Mouse (Mus musculus) thymus, adult 18-20 months (tissue): ENCODE data around the gene Cpz.

Source experiments
- DNase-seq, 2 experiments: peaks; one replicate each; pipeline ENCODE4 v3.0.0; 2022; ENCODE audit warnings: mixed read lengths in 2 of 2

The Cpz gene

DNA sequence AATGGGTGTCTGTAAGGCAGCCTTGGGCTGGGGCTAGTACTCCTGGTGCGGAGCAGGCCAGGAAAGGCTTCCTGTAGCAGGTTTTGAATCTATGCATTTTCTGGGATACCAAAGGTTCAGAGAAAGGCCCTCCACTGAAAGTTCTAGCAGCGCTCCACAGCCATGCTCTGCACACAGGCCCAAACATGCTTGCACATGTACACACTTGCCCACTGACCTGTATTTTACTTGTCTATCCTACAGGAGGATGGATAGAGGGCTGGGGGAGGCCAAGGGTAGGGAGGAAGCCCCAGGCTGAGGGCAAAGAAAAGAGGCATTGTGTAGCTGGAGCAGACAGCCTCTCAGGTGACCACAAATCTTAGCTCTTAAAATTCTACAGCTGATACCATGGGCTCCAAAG, 1.1 kb downstream of the Cpz start:
- no peak for DNase-seq

DNA sequence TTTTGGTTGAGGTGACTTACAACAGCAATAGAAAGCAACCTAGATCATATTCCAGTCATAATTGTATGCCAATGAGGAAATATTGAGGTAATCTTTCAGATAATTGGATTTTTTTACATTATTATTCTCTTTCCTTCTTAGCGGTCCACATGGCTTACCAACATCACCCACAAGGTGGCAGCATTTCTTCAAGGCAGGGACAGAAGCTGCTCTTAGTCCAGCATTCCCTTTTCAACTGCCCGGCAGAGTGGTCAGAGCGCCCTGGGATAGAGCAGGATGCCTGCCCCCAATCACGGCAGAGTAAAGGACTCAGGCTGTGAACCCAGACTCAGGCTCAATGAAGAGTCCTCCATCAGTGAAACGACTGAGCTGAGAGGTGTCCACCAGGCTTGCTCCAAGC, 1.8 kb downstream of the Cpz start:
- no peak for DNase-seq

DNA sequence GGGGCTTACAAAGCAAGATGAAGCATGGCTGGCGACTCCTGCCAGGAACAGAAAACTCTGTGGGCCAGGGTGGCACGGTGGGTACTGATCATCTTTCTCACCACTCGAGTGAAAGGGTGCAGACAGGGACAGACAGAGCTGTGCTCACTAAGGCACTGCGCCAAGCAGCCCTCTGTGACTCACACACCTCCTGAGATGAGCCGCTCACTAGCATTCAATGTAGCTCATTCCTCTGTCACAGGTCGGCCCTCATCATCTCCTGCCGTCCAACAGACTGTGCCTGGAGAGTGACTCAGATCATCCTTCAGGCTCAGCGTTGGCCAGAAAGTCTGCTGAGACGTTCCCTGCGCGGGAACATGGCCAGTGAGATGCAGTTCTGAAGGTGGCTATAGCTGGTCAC, 8.7 kb downstream of the Cpz start:
- no peak for DNase-seq

DNA sequence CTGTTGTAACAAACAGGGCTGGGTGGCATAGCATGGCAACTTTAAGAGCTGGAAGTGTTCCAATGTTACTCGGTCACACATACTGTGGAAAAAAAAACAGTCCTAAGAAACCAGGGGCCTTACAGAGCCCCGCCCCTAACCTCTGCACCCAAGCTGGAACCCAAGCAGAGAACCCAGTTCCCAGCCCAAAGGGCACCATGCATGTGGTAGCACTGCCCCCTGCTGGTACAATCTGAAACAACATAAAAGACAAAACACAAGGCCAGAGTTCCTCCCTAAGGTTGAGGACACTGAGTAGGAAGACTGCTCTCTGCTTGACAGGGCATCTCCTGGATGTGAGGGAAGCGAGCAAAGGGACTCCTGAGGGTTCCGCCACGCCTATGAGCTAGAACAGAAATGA, 14.9 kb downstream of the Cpz start:
- DNase-seq, result no peak

DNA sequence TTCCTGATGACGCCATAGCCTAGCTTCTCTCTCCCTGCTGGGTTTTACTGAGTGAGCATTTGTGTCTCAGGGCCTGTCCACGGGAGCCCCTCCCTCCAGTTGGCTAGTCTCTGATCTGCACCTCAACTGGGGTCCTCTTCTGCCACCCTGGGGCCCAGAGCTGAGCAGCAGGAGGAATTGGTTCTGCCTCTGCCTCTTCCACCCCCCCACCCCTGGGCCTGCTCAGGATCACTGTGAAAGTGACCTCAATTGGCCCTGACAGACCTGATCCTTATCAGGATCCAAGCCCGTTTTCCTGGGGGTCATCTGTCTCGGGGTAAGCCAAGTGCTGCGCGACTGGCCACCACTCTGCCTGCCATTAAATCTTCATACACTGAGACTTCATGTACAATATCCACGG, 20.5 kb downstream of the Cpz start:
- no peak for DNase-seq

DNA sequence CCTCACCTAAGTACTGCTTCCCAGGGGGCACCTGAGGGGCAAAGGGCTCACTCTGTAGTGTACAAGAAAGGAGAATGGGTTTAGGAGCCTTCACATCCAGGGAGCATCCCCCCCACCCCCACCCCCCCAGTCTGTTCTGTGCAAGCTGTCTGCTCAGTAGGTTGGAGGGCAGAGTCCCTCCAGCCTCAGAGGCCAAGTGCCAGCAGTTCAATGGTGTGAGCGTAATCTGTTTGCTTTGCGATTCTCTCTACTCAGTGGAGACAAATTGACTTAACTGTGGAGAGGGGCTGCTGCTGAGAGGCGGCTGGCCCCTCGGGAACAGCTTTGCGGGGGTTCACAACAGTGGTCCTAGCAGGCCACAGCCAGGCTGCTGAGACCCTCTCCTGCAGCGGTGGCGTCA, 28.2 kb downstream of the Cpz start:
- DNase-seq, result no peak

DNA sequence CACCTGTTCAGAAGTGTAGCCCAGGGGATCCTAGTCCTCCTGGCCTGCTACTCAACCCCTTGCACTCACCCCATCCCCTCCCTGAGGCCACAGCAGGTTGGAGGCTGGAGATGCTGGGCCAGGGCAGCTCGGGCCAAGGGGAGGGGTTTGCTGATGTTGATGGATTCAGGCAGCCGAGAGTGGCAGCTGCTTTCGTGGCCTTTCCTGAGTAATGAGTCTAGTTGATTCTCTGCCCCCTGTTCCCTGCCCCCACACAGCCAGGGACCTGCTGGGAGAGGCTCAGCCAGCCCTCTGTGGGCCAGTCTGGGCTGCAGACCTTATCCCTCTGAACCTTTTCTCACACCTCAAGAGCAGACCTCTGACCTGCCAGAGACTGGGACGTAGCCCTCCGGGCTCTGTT, 29.5 kb downstream of the Cpz start:
- DNase-seq, result no peak

DNA sequence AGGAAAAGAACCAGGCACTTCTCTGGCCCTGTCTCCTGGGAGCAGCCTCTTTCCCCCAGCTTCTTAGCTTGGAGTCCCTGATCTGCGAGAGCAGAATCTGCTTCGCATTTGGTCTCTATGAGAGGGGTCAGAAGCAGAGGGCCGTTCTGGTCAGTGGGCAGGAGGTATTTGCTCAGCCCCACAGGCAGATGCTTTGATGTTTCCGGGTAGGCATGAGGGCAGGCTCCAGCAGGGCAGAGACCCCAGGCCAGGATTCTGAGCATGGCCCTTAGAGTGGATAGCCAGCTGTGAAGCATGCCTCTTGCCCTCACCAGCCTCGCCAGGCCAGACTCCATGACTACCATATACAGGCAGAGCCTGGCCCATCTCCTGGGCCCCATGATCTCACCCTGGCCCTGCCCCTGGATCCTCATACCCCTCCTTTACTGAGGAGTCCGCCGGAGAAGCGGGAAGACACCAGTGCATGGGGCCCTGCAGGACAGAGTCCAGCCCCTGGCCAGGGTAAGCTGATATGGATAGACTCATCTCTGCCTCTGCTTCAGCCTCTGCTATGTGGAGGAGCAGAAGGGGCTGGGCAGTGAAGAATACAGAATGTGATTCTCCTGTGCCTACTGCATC, 30.6 kb downstream of the Cpz start:
- no peak for DNase-seq

DNA sequence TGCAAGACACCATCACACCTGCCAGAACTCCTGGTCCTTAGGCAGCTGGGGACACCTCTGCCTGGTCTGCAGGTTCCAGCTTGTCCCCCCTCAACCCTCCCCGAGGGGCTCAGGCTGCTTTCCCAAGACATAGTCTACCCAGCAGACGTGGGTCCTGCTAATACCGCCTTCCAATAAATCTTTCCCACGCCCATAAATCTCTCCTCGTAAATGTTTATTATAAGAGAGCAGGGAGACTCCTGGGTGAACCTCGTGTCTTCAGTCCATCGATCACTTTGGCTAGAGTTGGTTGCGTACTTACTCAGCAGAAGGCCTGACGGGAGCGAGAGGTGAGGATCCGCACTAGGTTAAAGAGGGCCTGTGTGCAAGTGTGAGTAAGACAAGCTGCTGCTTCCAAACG, 31.7 kb downstream of the Cpz start:
- no peak for DNase-seq

DNA sequence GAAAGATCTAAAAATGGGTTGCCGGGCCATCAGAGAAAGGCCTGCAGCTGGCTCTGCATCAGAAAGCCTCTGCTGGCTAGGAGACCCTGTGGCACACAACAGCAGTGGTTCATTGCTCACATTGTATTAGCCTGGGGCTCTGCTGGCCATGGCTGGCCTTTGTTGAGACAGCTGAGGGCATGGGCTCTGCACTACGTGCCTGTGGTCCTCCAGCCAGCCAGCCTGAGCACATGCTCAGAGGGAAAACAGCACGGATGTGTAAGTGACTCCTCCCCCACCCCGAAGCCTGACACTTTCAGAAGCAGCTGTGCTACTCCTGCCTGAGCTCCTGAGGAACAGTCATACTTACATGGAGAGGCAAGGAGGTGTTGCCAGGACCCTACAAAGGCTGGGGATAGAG, 46.0 kb downstream of the Cpz start:
- no peak for DNase-seq

DNA sequence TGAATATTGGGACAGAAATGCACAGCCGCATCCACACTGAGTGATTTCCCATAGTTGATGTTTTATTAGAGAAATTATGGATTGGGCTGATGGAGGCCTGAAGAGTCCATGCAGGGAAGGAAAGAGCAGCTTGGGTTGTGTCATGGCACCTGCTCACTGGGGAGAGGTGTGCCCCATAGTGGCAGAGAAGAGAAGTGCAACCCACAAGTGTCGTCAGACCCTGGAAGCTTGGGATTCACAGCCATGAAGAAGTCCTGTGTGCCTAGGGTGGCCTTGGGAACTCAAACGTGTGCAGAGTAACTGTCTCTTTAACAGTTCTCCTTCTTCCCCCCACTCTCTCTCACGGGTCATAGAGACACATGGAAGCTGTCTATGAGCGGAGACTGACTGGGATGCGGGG, 50.3 kb downstream of the Cpz start:
- DNase-seq, result no peak

DNA sequence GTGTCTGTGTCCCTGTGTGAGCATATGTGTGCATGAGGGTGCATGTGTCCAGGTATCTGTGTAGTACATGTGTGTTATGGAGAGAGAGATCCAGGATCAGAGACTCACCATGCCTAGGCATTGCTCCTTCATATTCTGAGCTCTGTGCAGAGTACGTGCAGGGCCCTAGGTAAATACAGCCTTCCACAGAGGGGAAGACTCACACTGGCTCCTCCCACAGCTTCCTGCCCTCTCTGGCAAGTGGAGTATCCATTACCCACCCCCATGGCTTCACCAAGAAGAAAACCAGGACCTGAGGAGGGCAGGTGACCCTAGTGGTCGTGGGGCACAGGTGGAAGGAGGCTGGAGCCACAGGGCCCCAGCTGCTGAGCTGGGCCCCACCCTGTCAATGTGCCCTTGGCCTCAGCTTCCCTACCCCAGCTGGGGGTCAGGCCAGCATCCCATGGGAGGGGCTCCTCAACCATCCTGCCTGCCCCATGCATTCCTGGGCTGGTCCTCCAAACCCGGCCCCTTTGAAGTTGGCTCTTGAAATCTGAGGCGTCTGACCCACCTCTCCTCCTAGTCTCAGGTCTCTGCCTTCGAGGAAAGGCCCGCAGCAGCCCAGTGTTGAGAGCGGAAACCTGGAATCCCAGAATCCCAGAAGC, 54.5 kb downstream of the Cpz start:
- no peak for DNase-seq

DNA sequence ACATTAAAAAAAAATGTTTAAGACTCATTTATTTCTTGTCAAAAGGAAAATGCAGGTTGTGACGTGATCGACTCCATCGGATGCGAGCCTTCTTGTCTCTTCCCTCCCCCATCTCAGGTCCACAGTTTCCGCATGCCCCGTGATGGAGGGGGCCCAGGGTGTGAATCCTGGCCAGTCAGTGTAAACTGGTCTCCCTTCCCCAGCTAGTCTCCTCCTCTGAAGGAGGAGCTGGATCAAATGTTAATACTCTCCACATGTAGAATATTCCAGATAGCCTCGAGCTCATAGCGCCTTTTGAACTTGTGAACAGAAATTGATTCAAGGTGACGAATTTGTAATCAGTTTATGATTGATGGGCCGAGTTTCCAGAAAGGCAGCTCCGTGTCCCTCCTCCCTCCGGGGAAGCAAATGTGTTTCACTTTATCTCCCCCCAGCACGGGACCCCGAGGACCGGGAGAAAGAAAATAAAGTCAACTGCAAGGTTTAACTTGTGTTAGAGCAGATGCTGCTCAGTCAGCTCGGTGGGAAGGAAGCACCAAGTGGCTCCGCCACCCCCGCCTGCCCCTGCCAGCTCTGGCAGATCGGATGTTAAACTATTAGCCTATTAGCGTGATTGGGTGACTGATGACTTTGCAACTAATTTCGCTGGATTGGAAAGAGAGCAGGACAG, 59.4 kb downstream of the Cpz start:
- no peak for DNase-seq

DNA sequence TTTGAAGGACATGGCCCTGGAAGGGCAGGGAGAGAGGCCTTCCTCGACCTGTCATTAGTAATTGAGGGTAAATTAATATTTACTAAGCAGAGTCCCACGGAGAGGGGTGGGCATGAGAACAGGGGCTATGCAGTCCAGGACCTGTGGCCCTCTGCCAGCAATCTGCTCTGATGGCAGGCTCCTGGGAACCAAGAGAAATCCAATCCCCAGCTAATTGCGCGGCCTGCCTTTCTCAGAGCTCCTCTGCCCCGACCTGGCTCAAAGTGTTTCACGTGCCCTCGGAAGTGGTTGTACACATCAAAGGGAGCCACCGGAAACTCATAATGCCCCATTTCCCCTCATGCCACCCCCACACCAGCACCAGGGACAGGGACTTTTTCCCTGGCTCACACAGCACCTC, 63.4 kb downstream of the Cpz start:
- DNase-seq, result no peak

DNA sequence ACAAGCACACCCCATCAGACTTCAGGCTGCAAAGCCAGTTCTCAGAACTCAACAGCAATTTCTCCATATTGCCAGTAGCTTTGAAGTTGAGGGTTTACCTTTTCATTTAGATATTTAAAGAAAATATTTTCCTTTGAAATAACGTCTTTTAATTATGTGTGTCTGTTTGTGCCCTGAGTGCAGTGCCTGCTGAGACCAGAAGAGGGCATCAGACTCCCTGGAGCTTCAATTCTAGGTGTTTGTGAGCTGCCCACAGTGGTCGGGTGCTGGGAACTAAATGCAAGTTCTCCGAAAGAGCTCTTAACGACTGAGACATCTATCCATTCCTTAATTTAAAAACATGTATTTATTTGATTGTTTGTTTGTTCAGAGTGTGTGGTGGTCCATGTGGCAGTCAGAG, 65.7 kb downstream of the Cpz start:
- no peak for DNase-seq

DNA sequence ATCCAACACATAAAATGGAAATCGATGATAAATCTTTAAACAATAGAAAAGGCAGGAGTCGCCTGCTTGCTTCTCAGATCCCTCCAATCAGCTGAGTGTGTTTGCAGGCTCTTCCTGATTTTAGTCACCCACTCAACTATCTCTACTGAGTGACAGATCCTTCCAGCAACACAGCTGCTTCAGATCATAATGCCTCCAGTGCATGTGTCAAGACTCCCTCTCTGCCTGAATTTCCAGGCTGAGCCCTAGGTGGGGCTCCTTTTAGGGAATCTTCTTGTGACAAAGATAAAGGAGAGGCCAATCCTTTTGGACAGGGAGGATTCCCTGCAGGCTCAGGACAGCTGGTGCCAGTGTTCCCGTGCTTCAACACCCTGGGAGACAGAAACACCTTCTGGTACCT, 67.2 kb downstream of the Cpz start:
- no peak for DNase-seq

DNA sequence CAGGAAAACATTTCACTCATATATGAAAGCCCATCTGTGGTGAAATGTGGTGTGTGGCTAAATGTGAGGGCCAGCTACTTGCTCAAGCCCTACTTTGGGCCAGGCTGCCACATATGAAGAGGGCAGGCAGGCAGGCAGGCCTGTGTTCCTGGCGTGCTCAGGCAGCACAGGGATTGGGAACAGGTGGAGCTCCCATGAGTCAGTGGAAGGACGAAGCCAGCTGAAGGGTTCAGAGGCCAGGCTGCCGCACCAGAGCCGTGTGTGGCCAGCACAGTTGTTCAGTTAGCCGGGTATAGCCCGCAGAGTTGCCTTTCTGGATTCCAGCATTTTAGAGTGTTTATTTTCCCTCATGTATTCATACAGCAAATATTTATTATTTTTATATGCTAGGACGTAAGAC, 68.1 kb downstream of the Cpz start:
- no peak for DNase-seq

DNA sequence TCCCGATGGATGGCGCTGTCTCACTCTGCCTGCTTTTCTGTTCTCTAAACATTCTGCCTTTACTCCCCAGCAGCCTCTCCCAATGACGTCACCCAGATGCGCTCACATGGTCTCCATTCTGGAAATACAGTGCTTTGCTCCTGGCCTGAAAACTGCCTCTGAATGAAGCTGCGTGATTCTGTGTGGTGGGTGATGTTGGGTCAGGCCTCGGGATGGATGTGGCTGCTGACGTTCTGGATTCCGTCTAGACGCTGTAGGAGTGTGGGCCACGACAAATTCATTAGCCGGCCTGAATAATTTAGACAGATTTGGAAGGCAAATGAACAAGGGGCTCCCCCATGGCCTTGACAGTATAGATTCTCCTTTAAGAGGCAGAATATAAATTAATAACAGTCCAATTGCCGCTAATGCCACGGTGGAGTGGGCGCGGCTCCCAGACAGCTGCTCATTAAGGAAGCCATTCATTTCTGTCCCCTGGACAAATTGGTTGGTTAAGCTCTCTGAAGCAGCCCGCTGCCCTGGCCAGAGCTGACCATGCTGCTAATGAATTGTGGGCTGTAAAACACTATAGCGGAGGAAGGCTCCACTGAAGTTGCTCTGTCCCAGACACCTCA, 71.2 kb downstream of the Cpz start:
- no peak for DNase-seq
